Mouse (Mus musculus): ENCODE data around the gene Clic3.

DNA sequence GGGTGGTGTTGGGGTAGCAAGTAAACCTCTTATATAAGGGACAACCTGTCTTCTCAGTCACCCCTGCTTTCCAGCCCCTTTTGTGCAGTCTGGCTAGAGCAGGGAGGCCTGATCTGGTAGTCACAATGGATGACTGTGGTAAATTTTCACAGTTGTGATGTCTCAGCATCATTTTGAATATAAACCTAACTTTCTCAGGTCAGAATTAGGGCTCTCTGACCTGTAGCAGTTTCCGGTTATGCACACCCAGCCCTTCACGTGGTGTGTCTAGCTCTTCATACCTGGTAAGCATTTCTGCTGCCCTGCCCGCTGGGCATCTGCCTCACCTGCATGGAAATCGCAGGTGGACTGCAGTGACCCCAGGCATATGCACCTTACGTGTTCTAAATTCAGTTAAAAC lies 29.4 kb upstream of the Clic3 start:
- TF ChIP-seq POLR2A (IDR thresholded peaks at IDR 0.05; ENCODE audit: insufficient read depth, low read depth, low read length) (no peak), CTCF (IDR thresholded peaks at IDR 0.05; ENCODE audit: insufficient read depth, low read depth, low read length) (no peak)
